Mouse (Mus musculus) CH12.LX (cell line): ENCODE measurements at regions not wholly inside any gene's neighbourhood (a gene's known extent, or its start where the extent isn't known, plus 50 kb on each side); places are given as distances from the start of the nearest gene placed in this dataset.

Experiments used
- EP300 ChIP-seq: IDR thresholded peaks from 2 replicates; pipeline ENCODE4 v1.6.1; 2011; ENCODE audit warnings: low read length, improper control_type of control experiment
- ETS1 ChIP-seq: conservative IDR thresholded peaks from 2 replicates; pipeline ENCODE4 v1.6.1; 2012; ENCODE audit warnings: low read depth, mild to moderate bottlenecking, inconsistent platforms, low read length, improper control_type of control experiment, moderate library complexity
- GABPA ChIP-seq: IDR thresholded peaks from 2 replicates; pipeline ENCODE4 v1.6.1; 2012; ENCODE audit warnings: low read depth, low read length, improper control_type of control experiment, inconsistent platforms; ENCODE audit not compliant: insufficient replicate concordance
- JUND ChIP-seq: conservative IDR thresholded peaks from 2 replicates; pipeline ENCODE4 v1.6.1; 2011; ENCODE audit warnings: low read depth, low read length, improper control_type of control experiment
- UBTF ChIP-seq: IDR thresholded peaks from 2 replicates; pipeline ENCODE4 v1.6.1; 2012; ENCODE audit warnings: low read depth, mild to moderate bottlenecking, inconsistent platforms, low read length, improper control_type of control experiment, moderate library complexity
- ZC3H11A ChIP-seq: IDR thresholded peaks from 2 replicates; pipeline ENCODE4 v1.6.1; 2012; ENCODE audit warnings: low read depth, mild to moderate bottlenecking, inconsistent platforms, low read length, improper control_type of control experiment
- ZKSCAN1 ChIP-seq: IDR thresholded peaks from 2 replicates; pipeline ENCODE4 v1.6.1; 2012; ENCODE audit warnings: low read depth, inconsistent platforms, low read length, improper control_type of control experiment, borderline replicate concordance

DNA sequence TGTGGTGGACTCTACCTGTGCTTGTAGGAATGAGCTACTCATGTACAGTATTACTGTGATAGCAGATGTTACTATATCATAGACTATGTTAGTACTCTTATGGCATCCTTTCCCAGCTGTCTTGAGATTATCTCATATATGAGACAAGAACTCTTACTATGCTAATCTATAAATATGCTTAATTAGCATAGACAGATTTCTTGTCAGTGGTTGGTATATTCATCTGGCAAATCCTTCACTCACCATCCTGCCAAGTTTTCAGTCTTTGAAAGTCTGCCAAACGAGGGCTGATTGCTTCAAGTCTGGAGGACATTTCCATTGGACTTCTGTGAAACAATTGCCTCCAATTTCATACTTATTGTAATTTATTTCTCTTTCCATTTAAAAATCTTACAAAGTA is 323.4 kb upstream of the Tle1 start:
- TF ChIP-seq ETS1 (no peak), GABPA (no peak), JUND (no peak), UBTF (no peak), EP300 (no peak), ZKSCAN1 (no peak), ZC3H11A (no peak)
